Mouse (Mus musculus) lung, embryonic 14.5 days (tissue): ENCODE measurements around the gene Coro1a. TPM values are rescaled to one million over a fixed set of nuclear protein-coding genes. Genes with fewer than 3 reads are reported as not detected.
"Not testable (repeated sequence)": the region's sequence is repeated elsewhere in the genome, so short reads cannot be mapped to it uniquely, and the experiment has no call there.

ENCODE experiments used
- ATAC-seq: fragments of 200-750 bp; cut with Nextera tagmentation; 2 replicates; pipeline ENCODE4 v1.8.0; 2017; ENCODE audit warnings: mild to moderate bottlenecking, moderate TSS enrichment, moderate library complexity; ENCODE audit not compliant: insufficient read depth
- DNase-seq: peaks from one replicate; pipeline ENCODE4 v3.0.0-alpha.2; 2015
- H3K27ac ChIP-seq: fragments of 300-500 bp; sonication (generic); 2 replicates; pipeline ENCODE4 v1.5.1; 2014; ENCODE audit warnings: low read depth, mild to moderate bottlenecking, moderate library complexity
- H3K27me3 ChIP-seq: fragments of 300-500 bp; sonication (generic); 2 replicates; pipeline ENCODE4 v1.6.1; 2014; ENCODE audit warnings: low read length, control low read depth; ENCODE audit not compliant: insufficient read depth
- H3K36me3 ChIP-seq: fragments of 300-500 bp; sonication (generic); 2 replicates; pipeline ENCODE4 v1.6.1; 2014; ENCODE audit warnings: control low read depth; ENCODE audit not compliant: insufficient read depth
- H3K4me1 ChIP-seq: fragments of 300-500 bp; sonication (generic); 2 replicates; pipeline ENCODE4 v1.6.1; 2014; ENCODE audit warnings: antibody characterized with exemption, control low read depth; ENCODE audit not compliant: insufficient read depth
- H3K4me2 ChIP-seq: fragments of 300-500 bp; sonication (generic); 2 replicates; pipeline ENCODE4 v1.6.1; 2014; ENCODE audit warnings: mild to moderate bottlenecking
- H3K4me3 ChIP-seq: fragments of 300-500 bp; sonication (generic); 2 replicates; pipeline ENCODE4 v1.5.1; 2014; ENCODE audit warnings: low read depth, low read length
- H3K9ac ChIP-seq: fragments of 300-500 bp; sonication (generic); 2 replicates; pipeline ENCODE4 v1.6.1; 2014
- H3K9me3 ChIP-seq: fragments of 300-500 bp; sonication (generic); 2 replicates; pipeline ENCODE4 v1.6.1; 2016; ENCODE audit warnings: low read depth, low read length, control low read depth
- CTCF ChIP-seq: IDR thresholded peaks from 2 replicates; pipeline ENCODE4 v1.5.1; 2016; ENCODE audit warnings: antibody characterized with exemption, low read depth
- WGBS: fragments of 180-500 bp; shearing (Covaris S2); extraction: QIAGEN DNeasy Blood & Tissue Kit; methylation state at CpG from one replicate; pipeline ENCODE4 v1.1.7; 2014; 5-methylcytosine and 5-hydroxymethylcytosine counted together
- polyA plus RNA-seq: library from polyadenylated mRNA; unstranded; fragments of >200 nt; fragmentation: Nextera tagmentation; extraction: Ambion mirVana; gene quantifications from 2 replicates; pipeline ENCODE4 v1.2.1, GENCODE M21; 2014

Coro1a gene
- polyA plus RNA-seq, 1 experiment from 2014 or later = 29.3 TPM

GRCm38 (mm10) chr7:126694441-126695051 lies 13.0 kb downstream of the Coro1a start:
- WGBS = 36% methylated on average over 10 of the region's 10 CpGs
- H3K9ac ChIP-seq = peak overlapping the region; percentile 90
- H3K4me1 ChIP-seq = peaks cover 8% of the 10 kb centered on the region
- no peaks in the 10 kb centered on the region for H3K9me3 ChIP-seq
- ATAC-seq (no peak), DNase-seq (no peak)
- peaks cover 27% of the 10 kb centered on the region for H3K36me3 ChIP-seq
- H3K4me2 ChIP-seq = peak overlapping the region; percentile 94
- peak overlapping the region; percentile 81 for H3K4me3 ChIP-seq
- no peak overlapping the region for H3K27ac ChIP-seq
- no peak for TF ChIP-seq CTCF
- H3K27me3 ChIP-seq = no peaks in the 10 kb centered on the region

GRCm38 (mm10) chr7:126693781-126694180 lies 13.8 kb downstream of the Coro1a start:
- Histone ChIP-seq H3K4me2 (no peak overlapping the region), H3K27me3 (no peaks in the 10 kb centered on the region), H3K27ac (no peak overlapping the region), H3K36me3 (peaks cover 27% of the 10 kb centered on the region), H3K4me3 (no peak overlapping the region), H3K9ac (no peak overlapping the region), H3K9me3 (no peaks in the 10 kb centered on the region), H3K4me1 (peaks cover 8% of the 10 kb centered on the region)
- 81% methylated on average over 7 of the region's 7 CpGs for WGBS
- DNase-seq (no peak), ATAC-seq (no peak)
- no peak for TF ChIP-seq CTCF

- no peak overlapping the region for H3K9ac ChIP-seq
Observed at GRCm38 (mm10) chr7:126693256-126693655, 14.3 kb downstream of the Coro1a start.

GRCm38 (mm10) chr7:126692426-126692825 lies 15.2 kb downstream of the Coro1a start:
- ATAC-seq = no peak
- Histone ChIP-seq H3K9me3 (no peaks in the 10 kb centered on the region), H3K36me3 (peaks cover 27% of the 10 kb centered on the region), H3K27ac (no peak overlapping the region), H3K27me3 (no peaks in the 10 kb centered on the region), H3K4me1 (peaks cover 8% of the 10 kb centered on the region), H3K4me3 (no peak overlapping the region), H3K9ac (no peak overlapping the region), H3K4me2 (no peak overlapping the region)
- WGBS = 92% methylated on average over 26 of the region's 26 CpGs
- TF ChIP-seq CTCF = no peak
- DNase-seq = no peak

More at GRCm38 (mm10) chr7:126693256-126693655, 14.3 kb downstream of the Coro1a start:
- DNase-seq (peak; percentile 94), ATAC-seq (no peak)
- Histone ChIP-seq H3K4me2 (no peak overlapping the region), H3K9me3 (no peaks in the 10 kb centered on the region), H3K36me3 (peaks cover 27% of the 10 kb centered on the region), H3K27me3 (no peaks in the 10 kb centered on the region), H3K4me3 (no peak overlapping the region), H3K27ac (no peak overlapping the region), H3K4me1 (peaks cover 8% of the 10 kb centered on the region)
- WGBS = 26% methylated on average over 3 of the region's 3 CpGs
- peak; percentile 83 for TF ChIP-seq CTCF

- H3K4me1 ChIP-seq = peaks cover 5% of the 10 kb centered on the region
- DNase-seq (no peak), ATAC-seq (no peak)
- H3K4me3 ChIP-seq = no peak overlapping the region
- no peaks in the 10 kb centered on the region for H3K9me3 ChIP-seq
- 78% methylated on average over 5 of the region's 5 CpGs for WGBS
- H3K4me2 ChIP-seq = no peak overlapping the region
- no peak overlapping the region for H3K27ac ChIP-seq
- H3K9ac ChIP-seq = no peak overlapping the region
- no peak for TF ChIP-seq CTCF
- H3K36me3 ChIP-seq = peaks cover 27% of the 10 kb centered on the region
- no peaks in the 10 kb centered on the region for H3K27me3 ChIP-seq
Observed at GRCm38 (mm10) chr7:126691676-126692075, 15.9 kb downstream of the Coro1a start.

- H3K9ac ChIP-seq = no peak overlapping the region
- no peak overlapping the region for H3K4me2 ChIP-seq
- no peaks in the 10 kb centered on the region for H3K27me3 ChIP-seq
- H3K36me3 ChIP-seq = peaks cover 27% of the 10 kb centered on the region
- H3K9me3 ChIP-seq = no peaks in the 10 kb centered on the region
- ATAC-seq (no peak), DNase-seq (no peak)
- H3K4me1 ChIP-seq = peaks cover 5% of the 10 kb centered on the region; the same call in 1 of the 2 replicates
- TF ChIP-seq CTCF = no peak
- 87% methylated on average over 3 of the region's 3 CpGs for WGBS
- no peak overlapping the region for H3K4me3 ChIP-seq
- H3K27ac ChIP-seq = no peak overlapping the region
Observed at GRCm38 (mm10) chr7:126690737-126691136, 16.9 kb downstream of the Coro1a start.

GRCm38 (mm10) chr7:126689021-126689420 lies 18.6 kb downstream of the Coro1a start:
- 79% methylated on average over 3 of the region's 3 CpGs for WGBS

GRCm38 (mm10) chr7:126688156-126688555 lies 19.4 kb downstream of the Coro1a start:
- peaks cover 27% of the 10 kb centered on the region for H3K36me3 ChIP-seq
- H3K4me3 ChIP-seq, ATAC-seq, H3K4me2 ChIP-seq, H3K9ac ChIP-seq, DNase-seq, H3K27me3 ChIP-seq, H3K9me3 ChIP-seq, H3K4me1 ChIP-seq, H3K27ac ChIP-seq: not testable (repeated sequence)
- WGBS = 70% methylated on average over 4 of the region's 4 CpGs

More at GRCm38 (mm10) chr7:126689021-126689420, 18.6 kb downstream of the Coro1a start:
- Histone ChIP-seq H3K9me3 (no peaks in the 10 kb centered on the region), H3K9ac (no peak overlapping the region), H3K27me3 (no peaks in the 10 kb centered on the region), H3K4me3 (no peak overlapping the region), H3K4me2 (no peak overlapping the region), H3K4me1 (no peaks in the 10 kb centered on the region), H3K27ac (no peak overlapping the region), H3K36me3 (peaks cover 27% of the 10 kb centered on the region)
- DNase-seq (no peak), ATAC-seq (no peak)
- TF ChIP-seq CTCF = no peak
